Mouse (Mus musculus) CH12.LX (cell line): ENCODE data around the gene Megf11. TPM values are rescaled to one million over a fixed set of nuclear protein-coding genes. Genes with fewer than 3 reads are reported as not detected.

Experiments
- DNase-seq: peaks from one replicate; pipeline ENCODE4 v3.0.0-alpha.2; 2013; ENCODE audit errors: extremely low read depth
- H3K27ac ChIP-seq: 2 replicates; pipeline ENCODE4 v1.5.1; 2012; ENCODE audit warnings: low read depth, mild to moderate bottlenecking, control low read depth, moderate library complexity; ENCODE audit not compliant: insufficient read depth
- H3K27me3 ChIP-seq: replicated peaks from 2 replicates; pipeline ENCODE3; 2012; ENCODE audit warnings: inconsistent platforms
- H3K36me3 ChIP-seq, 2 experiments: replicated peaks in 1 of 2; 2 replicates each; pipeline versions ENCODE3 to v1.6.1; 2012; ENCODE audit warnings: inconsistent platforms in 1 of 2, low read length in 1 of 2, mild to moderate bottlenecking in 1 of 2, mixed read lengths in 1 of 2, moderate library complexity in 1 of 2; ENCODE audit not compliant: control insufficient read depth in 1 of 2, insufficient read depth in 1 of 2
- H3K4me1 ChIP-seq, 2 experiments: 2 replicates each; pipeline ENCODE4 v1.6.1; 2012; ENCODE audit warnings: inconsistent platforms in 1 of 2, moderate library complexity in 1 of 2; ENCODE audit not compliant: insufficient read depth in 2 of 2, control insufficient read depth in 1 of 2
- H3K4me2 ChIP-seq: 2 replicates; pipeline ENCODE4 v1.6.1; 2012; ENCODE audit warnings: low read depth, mild to moderate bottlenecking, control low read depth; ENCODE audit not compliant: poor library complexity, insufficient read depth, severe bottlenecking
- H3K4me3 ChIP-seq, 3 experiments: fragments of 150-350 bp in 1 of 3; sonication (generic) in 1 of 3; replicated peaks in 1 of 3; 2 replicates each; pipeline versions ENCODE3 to v1.5.1; 2011 to 2012; ENCODE audit warnings: low read depth in 2 of 3, low read length in 2 of 3, mild to moderate bottlenecking in 2 of 3, moderate library complexity in 2 of 3, control low read depth in 1 of 3, improper control_type of control experiment in 1 of 3, inconsistent platforms in 1 of 3, mixed read lengths in 1 of 3; ENCODE audit not compliant: poor library complexity in 1 of 3
- H3K79me2 ChIP-seq: replicated peaks from 2 replicates; pipeline ENCODE4 v1.6.1; 2012; ENCODE audit warnings: mild to moderate bottlenecking, moderate library complexity; ENCODE audit not compliant: control insufficient read depth, poor library complexity, insufficient read depth, severe bottlenecking; ENCODE audit errors: extremely low read depth
- H3K9ac ChIP-seq: 2 replicates; pipeline ENCODE4 v1.6.1; 2012; ENCODE audit warnings: low read depth, mild to moderate bottlenecking, control low read depth, moderate library complexity; ENCODE audit not compliant: insufficient read depth
- H3K9me3 ChIP-seq: replicated peaks from 2 replicates; pipeline ENCODE3; 2012; ENCODE audit warnings: low read length, inconsistent platforms, mixed read lengths
- CHD2 ChIP-seq: IDR thresholded peaks from 2 replicates; pipeline ENCODE4 v1.6.1; 2011; ENCODE audit warnings: low read length, improper control_type of control experiment
- CTCF ChIP-seq, 2 experiments: IDR thresholded peaks in 1 of 2; conservative IDR thresholded peaks in 1 of 2; 2 replicates each; pipeline ENCODE4 v1.5.1; 2011 to 2012; ENCODE audit warnings: low read depth in 2 of 2, low read length in 2 of 2, improper control_type of control experiment in 1 of 2, inconsistent platforms in 1 of 2, mild to moderate bottlenecking in 1 of 2, moderate library complexity in 1 of 2
- HCFC1 ChIP-seq: IDR thresholded peaks from 2 replicates; pipeline ENCODE4 v1.6.1; 2012; ENCODE audit warnings: low read depth, mild to moderate bottlenecking, inconsistent platforms, low read length, improper control_type of control experiment
- JUND ChIP-seq: conservative IDR thresholded peaks from 2 replicates; pipeline ENCODE4 v1.6.1; 2011; ENCODE audit warnings: low read depth, low read length, improper control_type of control experiment
- MAZ ChIP-seq: IDR thresholded peaks from 2 replicates; pipeline ENCODE4 v1.6.1; 2012; ENCODE audit warnings: low read depth, mild to moderate bottlenecking, inconsistent platforms, low read length, improper control_type of control experiment, moderate library complexity
- MXI1 ChIP-seq: IDR thresholded peaks from 2 replicates; pipeline ENCODE4 v1.6.1; 2011; ENCODE audit warnings: mild to moderate bottlenecking, low read depth, low read length, improper control_type of control experiment
- MYC ChIP-seq: IDR thresholded peaks from 2 replicates; pipeline ENCODE4 v1.6.1; 2011; ENCODE audit warnings: low read depth, mild to moderate bottlenecking, improper control_type of control experiment, low read length
- NELFE ChIP-seq: IDR thresholded peaks from 2 replicates; pipeline ENCODE4 v1.6.1; 2011; ENCODE audit warnings: low read depth, low read length, improper control_type of control experiment
- PAX5 ChIP-seq: IDR thresholded peaks from 2 replicates; pipeline ENCODE4 v1.6.1; 2012; ENCODE audit warnings: low read length, inconsistent platforms, mixed read lengths
- POLR2AphosphoS2 ChIP-seq: IDR thresholded peaks from 2 replicates; pipeline ENCODE4 v1.6.1; 2011; ENCODE audit warnings: low read depth, low read length, improper control_type of control experiment
- RAD21 ChIP-seq: IDR thresholded peaks from 2 replicates; pipeline ENCODE4 v1.6.1; 2011; ENCODE audit warnings: low read depth, mild to moderate bottlenecking, low read length, improper control_type of control experiment, moderate library complexity
- RCOR1 ChIP-seq: conservative IDR thresholded peaks from 2 replicates; pipeline ENCODE4 v1.6.1; 2012; ENCODE audit warnings: low read depth, mild to moderate bottlenecking, inconsistent platforms, low read length, improper control_type of control experiment
- SMC3 ChIP-seq: IDR thresholded peaks from 2 replicates; pipeline ENCODE4 v1.6.1; 2011; ENCODE audit warnings: low read depth, low read length, improper control_type of control experiment
- TBP ChIP-seq: conservative IDR thresholded peaks from 2 replicates; pipeline ENCODE4 v1.6.1; 2011; ENCODE audit warnings: low read depth, low read length, improper control_type of control experiment
- UBTF ChIP-seq: IDR thresholded peaks from 2 replicates; pipeline ENCODE4 v1.6.1; 2012; ENCODE audit warnings: low read depth, mild to moderate bottlenecking, inconsistent platforms, low read length, improper control_type of control experiment, moderate library complexity
- ZC3H11A ChIP-seq: IDR thresholded peaks from 2 replicates; pipeline ENCODE4 v1.6.1; 2012; ENCODE audit warnings: low read depth, mild to moderate bottlenecking, inconsistent platforms, low read length, improper control_type of control experiment
- ZKSCAN1 ChIP-seq: IDR thresholded peaks from 2 replicates; pipeline ENCODE4 v1.6.1; 2012; ENCODE audit warnings: low read depth, inconsistent platforms, low read length, improper control_type of control experiment, borderline replicate concordance
- dilution Hi-C: fragments of 300-500 bp; cut with MboI; formaldehyde crosslinking; loops from 2 replicates; pipeline ENCODE4 v1.14.3; 2020; ENCODE audit warnings: low sequenced_read_pairs; ENCODE audit not compliant: extremely low pct_unique_long_range_greater_than_20kb, extremely low pct_ligation_motif_present
- in situ Hi-C: fragments of 300-500 bp; cut with MboI; formaldehyde crosslinking; loops from 3 replicates; pipeline ENCODE4 v1.14.3; 2019; ENCODE audit warnings: low sequenced_read_pairs, low pct_ligation_motif_present, low pct_unique_long_range_greater_than_20kb, mixed read lengths
- polyA plus RNA-seq: library from polyadenylated mRNA; unstranded; fragments of >175 nt; gene quantifications from 2 replicates; pipeline ENCODE4 v1.2.1, GENCODE M21; 2012; ENCODE audit warnings: low read depth; ENCODE audit not compliant: insufficient read length
- total RNA-seq, 2 experiments: library from RNA; depleted of rRNA; stranded (reverse); fragments of 300-350 nt in 1 of 2; fragments of >200 nt in 1 of 2; gene quantifications; 2 replicates each; pipeline ENCODE4 v1.2.3; 2012 to 2014

Megf11 gene
- total and polyA plus RNA-seq, 3 experiments: 0.04 to 0.59 TPM; not detected in 1

DNA sequence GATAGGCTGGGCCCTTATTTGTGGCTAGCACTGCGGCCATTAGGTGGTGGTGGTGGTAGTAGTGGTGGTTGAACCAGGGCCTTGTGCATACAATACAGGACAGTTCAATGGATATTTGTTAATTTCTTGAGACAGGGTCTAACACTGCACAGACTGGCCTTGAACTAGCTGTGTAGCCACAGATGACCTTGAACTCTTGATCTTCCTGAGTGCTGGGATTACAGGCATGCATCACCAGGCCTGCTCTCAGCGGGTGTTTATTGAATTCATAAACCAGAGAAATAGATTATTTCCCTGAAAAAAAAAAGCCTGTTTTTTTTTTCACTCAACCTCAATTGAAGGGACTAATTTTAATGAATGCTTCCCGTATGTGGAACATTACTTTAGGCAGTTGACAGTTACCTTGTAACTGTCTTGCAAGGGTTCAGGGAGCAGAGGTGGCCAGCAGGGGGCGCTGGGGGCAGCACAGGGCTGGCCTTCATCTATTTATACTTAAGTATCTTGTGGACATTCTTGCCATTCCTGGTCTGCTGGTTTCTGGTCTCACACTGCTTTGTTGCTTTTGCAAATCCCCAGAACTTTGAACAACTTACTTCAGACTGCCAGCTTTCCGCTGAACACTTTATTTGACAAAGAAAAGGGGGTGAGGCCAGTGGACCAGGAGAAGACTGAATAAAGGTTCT, 8.6 kb downstream of the Megf11 start:
- H3K79me2 ChIP-seq: no peaks in the 10 kb centered on the region
- in situ Hi-C loops (loop anchor here (5.0 kb wide), 1 partner anchor 37 kb away; no protein-coding TSS in a partner anchor), dilution Hi-C loops (no loop called here)
- H3K4me1 ChIP-seq: peaks cover 0 to 9% of the 10 kb centered on the region in 2 experiments; a peak in 2 of 4 replicates
- no peaks in the 10 kb centered on the region for H3K36me3 ChIP-seq
- TF ChIP-seq CTCF (conservative IDR thresholded peaks at IDR 0.05 in 1 of 2, IDR thresholded peaks at IDR 0.05 in 1 of 2; ENCODE audit: low read depth in 2 of 2, low read length in 2 of 2): peak; percentile 78 to 90
- TF ChIP-seq CHD2: no peak
- TF ChIP-seq SMC3: peak; percentile 88
- TF ChIP-seq MYC: no peak
- peak; percentile 26; the same call in 1 of the 2 replicates for TF ChIP-seq ZC3H11A
- peak; percentile 67 for TF ChIP-seq RAD21
- no peak overlapping the region for H3K27ac ChIP-seq
- no peaks in the 10 kb centered on the region for H3K9me3 ChIP-seq
- no peak overlapping the region for H3K9ac ChIP-seq
- DNase-seq: peak; percentile 42
- H3K27me3 ChIP-seq: peaks cover 9% of the 10 kb centered on the region
- H3K4me3 ChIP-seq: no peak overlapping the region
- no peak overlapping the region for H3K4me2 ChIP-seq

DNA sequence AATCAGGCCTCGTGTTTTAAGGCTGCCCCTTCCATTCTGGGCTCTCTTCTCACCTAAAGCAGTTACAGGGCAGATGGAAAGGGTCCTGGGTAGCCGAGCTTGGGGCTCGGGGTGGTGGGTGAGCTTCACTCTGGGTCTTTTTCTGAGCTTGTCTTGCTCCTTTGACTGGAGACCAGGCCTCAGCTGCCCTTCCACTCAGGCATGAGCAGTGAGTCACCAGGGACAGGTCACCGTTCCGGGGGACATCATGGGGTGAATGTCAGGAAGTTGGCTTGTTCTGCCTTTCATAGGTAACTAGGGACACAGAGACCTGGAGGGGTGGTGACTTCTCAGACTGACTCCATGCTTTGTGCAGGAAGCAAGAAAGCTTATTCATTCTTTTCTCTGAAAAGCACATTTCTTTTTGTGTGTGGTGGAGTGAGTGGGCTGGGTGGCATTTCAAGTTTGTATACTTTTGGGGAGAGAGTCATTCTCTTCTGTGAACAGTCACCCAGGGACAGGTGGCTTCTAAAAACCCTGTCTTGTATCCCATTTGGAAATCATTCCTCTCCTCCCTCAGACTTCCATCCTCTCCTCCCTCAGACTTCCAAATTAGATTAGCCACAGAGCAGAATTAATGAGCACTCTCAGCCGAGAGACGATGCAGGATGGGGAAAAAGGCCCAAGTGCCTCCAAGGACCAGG, 10.0 kb downstream of the Megf11 start:
- H3K4me2 ChIP-seq: no peak overlapping the region
- H3K27ac ChIP-seq: no peak overlapping the region
- no peak for DNase-seq
- no peaks in the 10 kb centered on the region for H3K36me3 ChIP-seq
- TF ChIP-seq MXI1 (no peak), ZKSCAN1 (no peak), MAZ (no peak), RAD21 (no peak), HCFC1 (no peak), CTCF (conservative IDR thresholded peaks at IDR 0.05 in 1 of 2, IDR thresholded peaks at IDR 0.05 in 1 of 2; ENCODE audit: low read depth in 2 of 2, low read length in 2 of 2) (no peak), TBP (no peak), RCOR1 (no peak), ZC3H11A (no peak), NELFE (no peak), JUND (no peak), UBTF (no peak), PAX5 (no peak), POLR2AphosphoS2 (no peak)
- dilution Hi-C loops: no loop called here
- H3K4me1 ChIP-seq: peaks cover 0 to 9% of the 10 kb centered on the region in 2 experiments; a peak in 2 of 4 replicates
- H3K27me3 ChIP-seq: peaks cover 7% of the 10 kb centered on the region
- H3K9me3 ChIP-seq: no peaks in the 10 kb centered on the region
- no peaks in the 10 kb centered on the region for H3K79me2 ChIP-seq
- in situ Hi-C loops: loop anchor here (5.0 kb wide), 1 partner anchor 297 kb away; no protein-coding TSS in a partner anchor
- no peak overlapping the region for H3K9ac ChIP-seq
- no peak overlapping the region for H3K4me3 ChIP-seq
